Mouse (Mus musculus) spleen, postnatal 4 days (tissue): ENCODE measurements at regions not wholly inside any gene's neighbourhood (a gene's known extent, or its start where the extent isn't known, plus 50 kb on each side); places are given as distances from the start of the nearest gene placed in this dataset.

Experiments used
- DNase-seq, 2 experiments: peaks; one replicate each; pipeline ENCODE4 v3.0.0; 2022; ENCODE audit warnings: low spot score in 2 of 2

GRCm38 (mm10) chr15:97620261-97620660 is 85.4 kb downstream of the Rpap3 start:
- no peak for DNase-seq

GRCm38 (mm10) chr15:97619764-97620163 is 85.9 kb downstream of the Rpap3 start:
- no peak for DNase-seq

- DNase-seq: peak in 1 of 2 experiments; percentile 38
These were observed 93.3 kb downstream of the Rpap3 start for GRCm38 (mm10) chr15:97612325-97612724.

GRCm38 (mm10) chr15:97610767-97611166 is 94.9 kb downstream of the Rpap3 start:
- DNase-seq: no peak

- no peak for DNase-seq
These were observed 96.1 kb downstream of the Rpap3 start for GRCm38 (mm10) chr15:97609496-97609895.

DNA sequence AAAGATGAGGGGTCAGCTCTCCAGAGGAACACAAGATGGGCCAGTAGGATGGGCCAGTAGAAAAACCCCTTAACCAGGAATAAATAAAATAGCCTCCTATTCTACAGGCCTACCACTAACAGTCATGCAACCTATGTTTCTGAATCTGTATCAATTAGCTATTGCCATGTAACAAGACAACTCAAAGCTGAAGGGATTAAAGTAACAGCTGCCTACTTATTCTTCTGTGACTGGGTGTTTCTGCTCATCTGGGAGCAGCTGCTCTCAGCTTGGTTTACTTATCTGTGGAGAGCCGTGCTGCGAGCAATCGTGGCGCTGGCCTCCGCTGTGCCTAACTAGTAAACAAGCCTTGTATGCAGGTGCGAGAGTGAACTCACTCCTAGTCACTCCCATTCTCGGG is 97.0 kb downstream of the Rpap3 start:
- no peak for DNase-seq

DNA sequence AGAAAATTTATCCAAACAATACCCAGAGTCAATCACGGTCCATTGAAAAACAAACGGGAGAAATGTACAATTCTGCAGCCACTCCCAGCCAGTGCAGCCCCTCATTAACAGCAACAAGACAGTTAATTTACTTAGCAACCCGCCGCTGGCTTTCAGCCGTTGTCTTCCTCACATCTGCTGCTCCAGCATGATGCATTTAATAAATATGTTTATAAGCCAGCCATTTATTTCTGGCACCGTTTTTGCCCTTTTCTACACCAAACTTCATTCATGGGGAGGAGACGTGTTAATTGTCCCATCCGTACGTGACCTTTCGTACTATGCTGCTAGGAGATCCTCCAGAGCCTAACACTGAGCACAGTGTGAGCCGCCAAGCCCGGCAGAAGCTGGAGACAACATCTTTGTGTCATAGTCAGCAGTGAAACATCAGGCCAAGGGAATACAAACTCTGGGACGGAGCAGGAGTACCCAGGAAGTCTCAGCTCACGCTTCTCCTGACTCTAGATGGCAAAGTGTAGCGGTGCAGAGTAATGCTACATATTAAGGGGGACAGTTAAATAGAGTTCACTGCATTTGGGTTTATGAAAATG is 97.9 kb downstream of the Rpap3 start:
- DNase-seq: peak in 1 of 2 experiments; percentile 51

DNA sequence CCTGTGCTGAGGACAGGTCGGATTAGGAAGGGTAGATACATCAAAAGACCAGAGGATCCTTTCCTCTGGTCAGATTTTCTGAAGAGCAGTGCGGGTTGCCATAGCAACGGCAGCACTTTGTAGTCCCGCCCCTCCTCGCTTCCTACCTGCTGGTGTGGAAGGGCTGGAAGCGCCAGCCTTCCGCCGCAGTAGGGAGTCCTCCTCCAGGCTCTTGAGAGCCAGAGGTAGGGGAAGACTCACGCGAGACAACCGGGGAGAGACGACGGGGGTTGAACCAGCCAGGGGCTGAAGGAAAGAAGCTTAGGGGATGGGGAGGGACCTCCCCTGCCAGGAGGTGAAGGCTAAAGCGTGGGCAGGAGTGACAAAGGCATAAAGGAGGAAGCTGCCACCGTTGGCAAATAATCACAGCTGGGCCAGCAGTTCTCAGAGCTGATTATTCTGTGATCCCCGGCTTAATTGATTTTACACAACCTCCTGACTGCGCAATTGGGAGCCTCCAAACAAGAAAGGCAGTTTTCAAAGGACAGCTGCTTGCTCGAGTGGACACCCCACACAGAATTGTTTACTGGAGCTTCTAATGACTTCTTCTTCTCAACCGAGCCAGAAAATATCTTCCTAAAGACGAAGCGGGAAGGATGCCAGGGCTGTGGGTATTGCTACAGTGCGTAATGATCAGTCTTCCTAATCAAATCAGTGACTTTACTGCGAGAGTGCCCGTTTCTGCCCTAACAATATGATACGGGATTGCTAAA is 98.8 kb downstream of the Rpap3 start:
- peak in 1 of 2 experiments; percentile 52 for DNase-seq

GRCm38 (mm10) chr15:97606232-97606629 is 99.4 kb downstream of the Rpap3 start:
- no peak for DNase-seq

- peak in 1 of 2 experiments; percentile 53 for DNase-seq
These were observed 99.8 kb downstream of the Rpap3 start for GRCm38 (mm10) chr15:97605791-97606190.

- no peak for DNase-seq
These were observed 102.1 kb downstream of the Rpap3 start for GRCm38 (mm10) chr15:97603492-97603891.

GRCm38 (mm10) chr15:97598270-97598669 is 107.4 kb downstream of the Rpap3 start:
- DNase-seq: no peak

GRCm38 (mm10) chr15:97596514-97597081 is 109.0 kb downstream of the Rpap3 start:
- no peak for DNase-seq

DNA sequence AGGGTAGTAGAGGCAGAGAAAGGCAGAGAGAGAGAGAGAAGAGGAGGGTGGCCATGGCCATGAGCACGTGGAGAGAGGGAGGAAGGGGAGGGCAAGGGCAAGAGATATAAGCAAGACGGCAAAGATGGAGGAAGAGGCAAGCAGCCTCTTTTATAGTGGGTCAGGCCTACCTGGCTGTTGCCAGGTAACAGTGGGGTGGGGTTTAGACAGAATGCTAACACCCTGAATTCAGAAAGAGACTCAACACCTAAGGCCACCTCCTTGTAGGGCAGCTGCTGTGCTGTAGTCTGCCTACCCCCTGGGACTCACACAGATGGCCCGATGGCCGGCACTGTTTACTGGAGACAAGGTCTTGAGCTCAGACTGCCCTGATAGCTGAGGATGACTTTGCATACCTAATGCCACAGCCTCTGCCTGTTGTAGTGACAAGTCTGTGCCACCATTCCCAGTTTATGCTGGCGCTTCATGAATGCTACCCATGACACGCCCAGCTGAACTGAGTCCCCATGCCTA is 110.3 kb downstream of the Rpap3 start:
- DNase-seq: no peak

- no peak for DNase-seq
These were observed 111.6 kb downstream of the Rpap3 start for GRCm38 (mm10) chr15:97593781-97594600.

- no peak for DNase-seq
These were observed 112.8 kb downstream of the Rpap3 start for GRCm38 (mm10) chr15:97592786-97593185.

DNA sequence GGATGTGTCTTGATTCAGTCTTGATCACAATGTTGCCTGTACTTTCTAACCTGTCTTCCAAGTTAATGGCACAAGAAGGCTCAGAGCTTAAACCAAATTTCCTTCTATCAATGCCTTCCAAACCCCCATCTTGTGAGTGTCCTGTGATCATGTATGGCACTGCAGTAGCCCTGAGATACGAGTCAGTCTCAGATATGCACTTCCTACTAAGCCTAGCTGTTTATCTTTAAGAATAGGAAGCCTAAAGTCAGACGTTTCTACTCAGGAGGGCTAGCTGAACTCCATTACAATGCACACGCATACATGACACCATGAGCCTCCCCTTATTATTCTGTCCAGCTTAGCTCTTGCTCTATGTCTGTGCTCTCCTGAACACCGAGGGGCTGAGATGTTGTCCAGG is 114.2 kb downstream of the Rpap3 start:
- no peak for DNase-seq

DNA sequence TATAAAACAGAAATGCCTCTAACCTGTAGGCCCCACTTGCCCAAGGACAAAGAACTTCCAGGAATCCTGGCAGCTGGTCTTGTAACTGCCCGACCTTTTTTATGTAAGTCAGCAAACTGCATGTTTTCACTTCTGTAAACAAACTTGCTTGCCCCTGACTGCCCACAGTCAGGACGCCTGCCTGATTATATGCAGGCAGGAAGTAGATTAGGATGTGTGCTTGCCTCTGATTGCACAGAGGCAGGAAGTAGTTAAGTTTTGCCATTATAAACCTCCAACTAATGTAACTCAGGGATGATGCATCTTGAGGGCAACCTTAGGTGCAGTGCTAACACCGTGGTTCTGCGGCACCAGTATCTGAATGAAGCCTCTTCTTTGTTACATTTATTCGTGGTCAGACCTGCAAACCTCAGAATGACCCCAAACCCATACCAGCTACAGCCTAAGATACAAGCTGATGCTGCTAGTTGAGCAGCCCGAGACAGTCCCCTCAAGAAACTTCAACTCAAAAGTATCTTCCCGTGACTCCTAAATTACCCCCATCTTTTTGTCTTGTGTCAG is 114.8 kb downstream of the Rpap3 start:
- no peak for DNase-seq

DNA sequence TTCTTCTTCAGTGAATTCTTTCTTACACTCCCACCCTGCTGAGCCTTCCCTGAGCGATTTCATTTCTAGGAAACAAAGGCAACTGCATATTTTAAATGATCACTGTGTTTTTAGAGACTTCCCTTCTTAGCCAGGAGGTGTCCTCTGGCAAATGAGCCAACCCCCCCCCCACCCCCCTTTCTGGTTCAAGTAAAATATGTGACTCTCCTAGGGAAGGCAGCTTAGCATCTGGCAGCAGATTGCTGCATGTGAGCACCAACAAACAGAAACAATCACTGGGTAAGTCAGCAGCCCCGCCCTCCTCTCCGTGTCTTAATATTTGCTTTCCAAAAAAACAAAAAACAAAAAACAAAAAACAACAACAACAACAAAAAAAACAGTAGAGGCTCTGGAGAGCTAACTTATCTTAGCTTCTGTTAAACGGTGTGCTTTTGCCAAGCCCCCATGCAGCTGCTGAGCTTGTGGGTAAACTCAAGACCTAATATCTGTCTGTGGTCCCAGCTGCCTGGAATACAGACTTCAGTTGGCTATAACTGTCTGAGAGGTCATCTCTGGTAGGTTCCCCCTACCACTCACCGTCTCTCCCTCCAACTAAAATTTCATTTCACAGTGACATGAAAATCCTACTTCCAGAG is 117.9 kb downstream of the Rpap3 start:
- no peak for DNase-seq

DNA sequence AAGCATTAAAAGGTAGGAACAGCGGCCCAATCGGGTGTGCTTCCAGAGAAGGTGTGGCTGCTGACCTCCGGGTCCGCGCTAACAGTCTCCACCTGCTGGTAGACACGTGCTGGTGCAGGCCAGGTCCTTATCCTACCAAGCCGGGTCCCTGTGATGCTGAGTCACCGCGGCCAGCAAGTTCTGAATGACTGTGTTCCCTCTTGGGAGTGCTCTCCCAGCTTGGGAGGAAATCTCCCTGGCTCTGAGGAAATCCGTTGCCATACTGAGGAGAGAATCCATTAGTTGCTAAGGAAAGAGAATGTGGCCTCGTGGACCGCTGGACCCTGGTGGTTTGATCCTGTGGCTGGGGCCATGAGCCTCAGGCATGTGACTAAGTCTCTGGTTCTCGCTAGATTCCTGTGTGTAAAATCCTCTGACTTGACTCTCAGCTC is 123.9 kb downstream of the Rpap3 start:
- DNase-seq: peak; percentile 78 to 91

- no peak for DNase-seq
These were observed 124.9 kb downstream of the Rpap3 start for GRCm38 (mm10) chr15:97580726-97581125.
